Mouse (Mus musculus) CH12.LX (cell line): Measurements from ENCODE around the gene Foxp1.

ENCODE experiments used
- BHLHE40 ChIP-seq: IDR thresholded peaks from 2 replicates; pipeline ENCODE4 v1.6.1; 2011; ENCODE audit warnings: mild to moderate bottlenecking, low read depth, low read length, improper control_type of control experiment
- CTCF ChIP-seq, 2 experiments: IDR thresholded peaks in 1 of 2; conservative IDR thresholded peaks in 1 of 2; 2 replicates each; pipeline ENCODE4 v1.5.1; 2011 to 2012; ENCODE audit warnings: low read depth in 2 of 2, low read length in 2 of 2, improper control_type of control experiment in 1 of 2, inconsistent platforms in 1 of 2, mild to moderate bottlenecking in 1 of 2, moderate library complexity in 1 of 2
- E2F4 ChIP-seq: IDR thresholded peaks from 2 replicates; pipeline ENCODE4 v1.6.1; 2011; ENCODE audit warnings: low read depth, low read length, improper control_type of control experiment; ENCODE audit not compliant: insufficient replicate concordance
- POLR2A ChIP-seq: IDR thresholded peaks from 2 replicates; pipeline ENCODE4 v1.6.1; 2011; ENCODE audit warnings: low read depth, mild to moderate bottlenecking, improper control_type of control experiment, low read length
- TCF12 ChIP-seq: IDR thresholded peaks from 2 replicates; pipeline ENCODE4 v1.6.1; 2014; ENCODE audit warnings: low read depth, mild to moderate bottlenecking, inconsistent platforms, low read length, improper control_type of control experiment
- ZKSCAN1 ChIP-seq: IDR thresholded peaks from 2 replicates; pipeline ENCODE4 v1.6.1; 2012; ENCODE audit warnings: low read depth, inconsistent platforms, low read length, improper control_type of control experiment, borderline replicate concordance

GRCm38 (mm10) chr6:99081259-99081658 is 441.3 kb downstream of the Foxp1 start:
- TF ChIP-seq POLR2A (no peak), CTCF (conservative IDR thresholded peaks at IDR 0.05 in 1 of 2, IDR thresholded peaks at IDR 0.05 in 1 of 2; ENCODE audit: low read depth in 2 of 2, low read length in 2 of 2) (no peak), BHLHE40 (no peak), ZKSCAN1 (no peak), E2F4 (no peak), TCF12 (no peak)
